Mouse (Mus musculus): Measurements from ENCODE around the gene Aimp2. TPM values are rescaled to one million over a fixed set of nuclear protein-coding genes. Genes with fewer than 3 reads are reported as not detected.

Gene Aimp2
- polyA plus RNA-seq, 1 experiment from 2014 or later = 91.5 TPM

DNA sequence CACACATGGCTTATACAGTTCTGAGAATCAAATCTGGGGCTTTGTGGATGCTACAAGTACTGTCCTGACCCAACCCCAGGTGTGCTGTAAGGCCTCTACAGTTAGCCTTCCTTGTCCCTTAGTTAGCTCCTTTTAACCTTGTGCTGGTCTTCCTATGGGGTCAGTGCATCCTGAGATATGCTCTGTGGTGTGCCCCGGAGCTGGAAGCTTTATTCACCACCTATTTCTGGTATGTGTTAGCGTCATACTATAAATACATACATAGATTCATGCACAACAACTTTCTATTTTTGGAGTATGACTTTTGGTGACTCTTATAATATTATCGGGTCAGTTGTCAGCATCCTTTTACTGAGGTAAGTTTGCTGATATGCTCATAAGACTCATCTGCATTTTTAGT is 24.4 kb downstream of the Aimp2 start:
- Histone ChIP-seq H3K36me3 (ENCODE audit: control insufficient read depth, insufficient read depth) (peaks cover 57% of the 10 kb centered on the region), H3K27me3 (ENCODE audit: control insufficient read depth, insufficient read depth, low read length) (no peaks in the 10 kb centered on the region), H3K27ac (ENCODE audit: low read length) (peak overlapping the region; percentile 74), H3K4me1 (ENCODE audit: control insufficient read depth, insufficient read depth, low read length) (no peaks in the 10 kb centered on the region; the same call in 1 of the 2 replicates), H3K4me2 (ENCODE audit: low read depth, low read length) (no peak overlapping the region), H3K9ac (ENCODE audit: low read length) (no peak overlapping the region), H3K4me3 (ENCODE audit: low read length) (no peak overlapping the region), H3K9me3 (replicated peaks; ENCODE audit: control insufficient read depth, low read length) (peaks cover 5% of the 10 kb centered on the region)
- peak; percentile 63 for ATAC-seq (replicated peaks; ENCODE audit: extremely low read depth, insufficient read depth, low FRiP score)
- WGBS = 53% methylated on average over 3 of the region's 3 CpGs

DNA sequence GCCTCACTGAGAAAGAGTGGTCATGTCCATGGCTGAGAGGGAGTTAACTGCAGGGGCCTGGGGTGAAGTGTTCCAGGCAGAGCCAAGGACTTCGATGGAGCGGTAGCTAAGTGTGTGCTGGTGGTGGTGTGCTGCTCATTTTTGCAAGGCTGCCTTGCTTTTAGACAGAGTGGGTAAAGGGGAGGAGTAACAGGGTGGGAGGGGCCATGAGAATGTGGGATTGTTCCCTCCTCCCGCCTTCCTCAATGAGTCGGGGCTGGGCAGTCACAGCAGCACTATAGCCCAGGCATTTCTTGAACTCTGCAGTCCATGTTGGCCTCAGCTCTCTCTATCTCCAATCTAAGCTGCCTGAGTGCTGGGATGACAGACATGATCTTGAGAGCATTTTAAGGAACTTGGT is 35.1 kb downstream of the Aimp2 start:
- H3K36me3 ChIP-seq (ENCODE audit: control insufficient read depth, insufficient read depth) = peaks cover 34% of the 10 kb centered on the region
- H3K4me1 ChIP-seq (ENCODE audit: control insufficient read depth, insufficient read depth, low read length) = no peaks in the 10 kb centered on the region
- no peak overlapping the region for H3K4me3 ChIP-seq (ENCODE audit: low read length)
- 63% methylated on average over 4 of the region's 4 CpGs for WGBS
- H3K9ac ChIP-seq (ENCODE audit: low read length) = no peak overlapping the region
- H3K27me3 ChIP-seq (ENCODE audit: control insufficient read depth, insufficient read depth, low read length) = no peaks in the 10 kb centered on the region
- H3K4me2 ChIP-seq (ENCODE audit: low read depth, low read length) = no peak overlapping the region
- H3K9me3 ChIP-seq (replicated peaks; ENCODE audit: control insufficient read depth, low read length) = no peaks in the 10 kb centered on the region
- ATAC-seq (replicated peaks; ENCODE audit: extremely low read depth, insufficient read depth, low FRiP score) = no peak
- no peak overlapping the region for H3K27ac ChIP-seq (ENCODE audit: low read length)

DNA sequence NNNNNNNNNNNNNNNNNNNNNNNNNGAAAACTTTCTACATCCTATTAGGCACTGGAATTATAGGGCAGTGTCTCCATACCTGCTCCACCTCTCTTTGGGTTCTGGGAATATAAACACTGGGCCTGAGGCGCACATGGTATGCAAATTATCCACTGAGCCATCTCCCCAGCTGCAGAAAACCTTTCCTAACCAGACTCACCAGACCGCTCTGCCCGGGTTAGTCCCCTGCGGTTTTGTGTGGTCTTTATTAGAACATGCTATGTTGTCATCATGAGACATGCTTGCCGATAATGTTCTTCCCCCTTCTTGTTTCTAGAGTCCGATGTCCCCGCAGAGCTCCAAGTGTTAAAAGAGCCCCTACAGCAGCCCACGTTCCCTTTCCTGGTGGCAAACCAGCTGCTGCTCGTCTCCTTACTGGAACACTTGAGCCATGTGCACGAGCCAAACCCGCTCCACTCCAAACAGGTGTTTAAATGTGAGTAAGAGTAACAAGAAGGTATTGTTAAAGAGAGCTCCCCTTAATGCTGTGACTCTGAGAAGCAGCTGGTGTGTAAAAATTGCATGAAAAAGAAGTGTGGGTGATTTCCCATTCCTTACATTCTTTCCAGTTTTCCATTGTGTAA is 38.0 kb downstream of the Aimp2 start:
- no peaks in the 10 kb centered on the region for H3K27me3 ChIP-seq (ENCODE audit: control insufficient read depth, insufficient read depth, low read length)
- H3K4me1 ChIP-seq (ENCODE audit: control insufficient read depth, insufficient read depth, low read length) = no peaks in the 10 kb centered on the region
- H3K9ac ChIP-seq (ENCODE audit: low read length) = no peak overlapping the region
- no peaks in the 10 kb centered on the region for H3K9me3 ChIP-seq (replicated peaks; ENCODE audit: control insufficient read depth, low read length)
- no peak overlapping the region for H3K4me3 ChIP-seq (ENCODE audit: low read length)
- WGBS = 84% methylated on average over 11 of the region's 11 CpGs
- H3K27ac ChIP-seq (ENCODE audit: low read length) = no peak overlapping the region
- peaks cover 21% of the 10 kb centered on the region for H3K36me3 ChIP-seq (ENCODE audit: control insufficient read depth, insufficient read depth)
- ATAC-seq (replicated peaks; ENCODE audit: extremely low read depth, insufficient read depth, low FRiP score) = no peak
- no peak overlapping the region for H3K4me2 ChIP-seq (ENCODE audit: low read depth, low read length)

Other genes starting within 250 kb of the Aimp2 start
- gene Usp42, start 177.6 kb downstream of the Aimp2 start, polyA plus RNA-seq (2015; fragmentation: Nextera tagmentation; extraction: Ambion mirVana) = 9.7 and 11.3 TPM in 2 replicates
- 26.3 and 26.4 TPM in 2 replicates for gene Eif2ak1, start 92.1 kb downstream of the Aimp2 start, polyA plus RNA-seq (2015; fragmentation: Nextera tagmentation; extraction: Ambion mirVana)
- gene Ankrd61, start 12.2 kb downstream of the Aimp2 start, polyA plus RNA-seq (2015; fragmentation: Nextera tagmentation; extraction: Ambion mirVana) = 0.28 and 0.41 TPM in 2 replicates
- 16.7 and 17.6 TPM in 2 replicates for gene Pms2, start 117 bp upstream of the Aimp2 start, polyA plus RNA-seq (2015; fragmentation: Nextera tagmentation; extraction: Ambion mirVana)
- gene Gm42421, start 18.3 kb upstream of the Aimp2 start, polyA plus RNA-seq (2015; fragmentation: Nextera tagmentation; extraction: Ambion mirVana) = 0.46 TPM in 1 of 2 replicates, not detected in the other
- gene Rsph10b, start 23.2 kb upstream of the Aimp2 start, polyA plus RNA-seq (2015; fragmentation: Nextera tagmentation; extraction: Ambion mirVana) = 1.1 and 1.9 TPM in 2 replicates
- 49.9 and 57.6 TPM in 2 replicates for gene Ccz1, start 105.0 kb upstream of the Aimp2 start, polyA plus RNA-seq (2015; fragmentation: Nextera tagmentation; extraction: Ambion mirVana)
- 0.64 TPM in 1 of 2 replicates, not detected in the other for gene Ocm, start 116.8 kb upstream of the Aimp2 start, polyA plus RNA-seq (2015; fragmentation: Nextera tagmentation; extraction: Ambion mirVana)
- gene Lmtk2, start 190.6 kb upstream of the Aimp2 start, polyA plus RNA-seq (2015; fragmentation: Nextera tagmentation; extraction: Ambion mirVana) = 3.5 and 4.1 TPM in 2 replicates

Measured in heart, embryonic 16.5 days (tissue).